Mouse (Mus musculus) heart, adult 2 months (tissue): ENCODE results near the gene Rmdn2. TPM values are rescaled to one million over a fixed set of nuclear protein-coding genes. Genes with fewer than 3 reads are reported as not detected.

ENCODE experiments used
- DNase-seq, 2 experiments: peaks; one replicate each; pipeline ENCODE4 v3.0.0; 2021
- H3K27ac ChIP-seq: fragments of 200-600 bp; 2 replicates; pipeline ENCODE4 v1.8.1; 2022
- H3K27me3 ChIP-seq: fragments of 200-500 bp; 2 replicates; pipeline ENCODE4 v1.6.1; 2012; ENCODE audit warnings: mild to moderate bottlenecking, low read length, inconsistent platforms, mixed read lengths; ENCODE audit not compliant: control insufficient read depth, insufficient read depth
- H3K36me3 ChIP-seq: fragments of 200-500 bp; 2 replicates; pipeline ENCODE4 v1.6.1; 2012; ENCODE audit warnings: low read length, inconsistent platforms; ENCODE audit not compliant: control insufficient read depth, insufficient read depth
- H3K4me1 ChIP-seq: fragments of 200-500 bp; 2 replicates; pipeline ENCODE4 v1.6.1; 2011; ENCODE audit warnings: low read length; ENCODE audit not compliant: control insufficient read depth, insufficient read depth
- H3K4me3 ChIP-seq: fragments of 200-600 bp; 2 replicates; pipeline ENCODE4 v1.8.1; 2022
- H3K79me2 ChIP-seq: fragments of 200-500 bp; replicated peaks from 2 replicates; pipeline ENCODE4 v1.6.1; 2012; ENCODE audit warnings: mild to moderate bottlenecking, inconsistent platforms, low read length, moderate library complexity, mixed read lengths; ENCODE audit not compliant: control insufficient read depth, insufficient read depth
- H3K9ac ChIP-seq: fragments of 200-500 bp; 2 replicates; pipeline ENCODE4 v1.6.1; 2012; ENCODE audit warnings: low read depth, mild to moderate bottlenecking, control low read depth, inconsistent platforms, low read length, mixed read lengths
- CTCF ChIP-seq: fragments of 200-600 bp; IDR thresholded peaks from 2 replicates; pipeline ENCODE4 v1.8.1; 2022; ENCODE audit warnings: antibody characterized with exemption, mild to moderate bottlenecking, moderate library complexity
- EP300 ChIP-seq: fragments of 200-500 bp; IDR thresholded peaks from 2 replicates; pipeline ENCODE4 v1.6.1; 2011; ENCODE audit warnings: low read depth, low read length, control low read depth; ENCODE audit not compliant: insufficient read depth
- POLR2A ChIP-seq: fragments of 200-500 bp; IDR thresholded peaks from 2 replicates; pipeline ENCODE4 v1.6.1; 2011; ENCODE audit warnings: mild to moderate bottlenecking, low read depth, low read length, control low read depth; ENCODE audit not compliant: insufficient read depth
- WGBS: fragments of 180-500 bp; shearing (Covaris S2); methylation state at CpG from one replicate; pipeline ENCODE4 v1.1.7; 2018; 5-methylcytosine and 5-hydroxymethylcytosine counted together
- intact Hi-C: fragments of 180-260 bp; cut with DNase I; formaldehyde crosslinking; loops from one replicate; pipeline ENCODE4 v1.15.1; 2025
- polyA plus RNA-seq: library from polyadenylated mRNA; depleted of rRNA; stranded (reverse); fragments of >200 nt; gene quantifications from 2 replicates; pipeline ENCODE4 v1.2.3, GENCODE M21; 2012
- total RNA-seq, 2 experiments: library from RNA; stranded (reverse); gene quantifications; 2 replicates each; pipeline ENCODE4 v1.2.3; 2021

Gene Rmdn2
- total and polyA plus RNA-seq, 3 experiments = 3.5 to 12.5 (median 9.5) TPM

GRCm38 (mm10) chr17:79580264-79580920, 31.3 kb upstream of the Rmdn2 start:
- 63% methylated on average over 6 of the region's 6 CpGs for WGBS
- Histone ChIP-seq H3K4me3 (no peak overlapping the region), H3K9ac (no peak overlapping the region), H3K79me2 (no peaks in the 10 kb centered on the region), H3K27ac (no peak overlapping the region), H3K27me3 (no peaks in the 10 kb centered on the region), H3K36me3 (no peaks in the 10 kb centered on the region), H3K4me1 (no peaks in the 10 kb centered on the region)
- peak; percentile 59 to 78 for DNase-seq
- TF ChIP-seq CTCF (peak; percentile 93), POLR2A (no peak), EP300 (peak; percentile 70)
- intact Hi-C loops = loop anchor here (1.0 kb wide), 1 partner anchor 469 kb away; no protein-coding TSS in a partner anchor

GRCm38 (mm10) chr17:79583466-79583865, 28.2 kb upstream of the Rmdn2 start:
- 78% methylated on average over 4 of the region's 4 CpGs for WGBS
- no peak for TF ChIP-seq CTCF
- no peak for TF ChIP-seq POLR2A
- TF ChIP-seq EP300 = no peak
- H3K4me1 ChIP-seq = no peaks in the 10 kb centered on the region
- intact Hi-C loops = no loop called here
- H3K27me3 ChIP-seq = no peaks in the 10 kb centered on the region
- no peaks in the 10 kb centered on the region for H3K36me3 ChIP-seq
- H3K4me3 ChIP-seq = no peak overlapping the region
- H3K79me2 ChIP-seq = no peaks in the 10 kb centered on the region
- H3K9ac ChIP-seq = no peak overlapping the region
- DNase-seq = no peak
- H3K27ac ChIP-seq = no peak overlapping the region

- no peak overlapping the region for H3K27ac ChIP-seq
- no peaks in the 10 kb centered on the region for H3K79me2 ChIP-seq
- TF ChIP-seq CTCF (no peak), EP300 (no peak)
- H3K4me3 ChIP-seq = no peak overlapping the region
- no peak for DNase-seq
- WGBS = 66% methylated on average over 6 of the region's 6 CpGs
- intact Hi-C loops = no loop called here
- H3K9ac ChIP-seq = no peak overlapping the region
- H3K27me3 ChIP-seq = no peaks in the 10 kb centered on the region
- H3K36me3 ChIP-seq = no peaks in the 10 kb centered on the region
- H3K4me1 ChIP-seq = no peaks in the 10 kb centered on the region
Measured at GRCm38 (mm10) chr17:79584246-79584800, 27.3 kb upstream of the Rmdn2 start.

DNA sequence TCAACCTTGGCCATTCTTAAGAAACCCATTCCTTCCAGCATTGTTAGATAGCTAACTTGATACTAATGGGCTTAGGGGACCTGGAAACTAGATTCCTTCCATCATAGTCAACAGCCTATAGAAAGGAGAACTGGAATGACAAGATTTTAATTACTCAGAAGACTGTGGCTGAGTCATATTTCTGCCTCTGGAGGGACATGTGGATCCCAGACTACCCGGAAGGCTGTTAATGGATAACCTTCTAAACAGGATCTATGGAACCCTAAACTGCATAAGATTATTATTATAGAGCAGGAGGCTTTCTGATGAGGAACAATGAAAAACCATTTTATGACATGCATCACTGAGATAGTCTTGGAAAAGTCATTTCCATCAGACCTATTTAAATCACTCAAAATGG, 21.8 kb upstream of the Rmdn2 start:
- WGBS = 77% methylated on average over 1 of the region's 1 CpGs

GRCm38 (mm10) chr17:79595996-79596395, 15.7 kb upstream of the Rmdn2 start:
- Histone ChIP-seq H3K4me3 (no peak overlapping the region), H3K27ac (no peak overlapping the region), H3K36me3 (no peaks in the 10 kb centered on the region), H3K27me3 (no peaks in the 10 kb centered on the region), H3K4me1 (peaks cover 2% of the 10 kb centered on the region), H3K79me2 (no peaks in the 10 kb centered on the region), H3K9ac (no peak overlapping the region)
- WGBS = 80% methylated on average over 4 of the region's 4 CpGs
- DNase-seq = no peak
- intact Hi-C loops = no loop called here
- TF ChIP-seq EP300 = no peak
- no peak for TF ChIP-seq POLR2A
- TF ChIP-seq CTCF = no peak

More for the DNA sequence above, 21.8 kb upstream of the Rmdn2 start:
- H3K36me3 ChIP-seq = no peaks in the 10 kb centered on the region
- no peak for DNase-seq
- TF ChIP-seq EP300 = no peak
- TF ChIP-seq CTCF = no peak
- no peak for TF ChIP-seq POLR2A
- no peak overlapping the region for H3K4me3 ChIP-seq
- no peaks in the 10 kb centered on the region for H3K27me3 ChIP-seq
- no peak overlapping the region for H3K27ac ChIP-seq
- intact Hi-C loops = no loop called here
- no peaks in the 10 kb centered on the region for H3K4me1 ChIP-seq
- H3K9ac ChIP-seq = no peak overlapping the region
- H3K79me2 ChIP-seq = no peaks in the 10 kb centered on the region

- Histone ChIP-seq H3K4me1 (peaks cover 2% of the 10 kb centered on the region), H3K36me3 (no peaks in the 10 kb centered on the region), H3K27me3 (no peaks in the 10 kb centered on the region), H3K4me3 (no peak overlapping the region), H3K27ac (no peak overlapping the region), H3K9ac (no peak overlapping the region), H3K79me2 (no peaks in the 10 kb centered on the region)
- TF ChIP-seq CTCF = no peak
- no peak for TF ChIP-seq POLR2A
- no peak for TF ChIP-seq EP300
- DNase-seq = no peak
- WGBS = 18% methylated on average over 2 of the region's 2 CpGs
- intact Hi-C loops = no loop called here
Measured at GRCm38 (mm10) chr17:79598151-79598550, 13.5 kb upstream of the Rmdn2 start.
